In genomic region chr4:149959816-149960215, GRCm38 (mm10) we compare ENCODE assay signal across 13 mouse cellular contexts.
"Had no signal": no experiment of that assay in that cellular context is flagged by ENCODE, and none has a peak within 500 bp of the region (broad histone marks: within the 10 kb centered on the region; RNA-seq: fewer than 3 reads in every experiment).

No protein-coding gene starts in this region.

- DNase-seq: kidney, adult 2 months; kidney, postnatal 25 days; layer of hippocampus, adult 9-11 months; liver; liver, embryonic 13.5 days; lung, adult 2 months; lung, postnatal 14 days; lung, postnatal 4 days; retina, postnatal 1 day; right cerebral cortex, postnatal 25 days; thymus, postnatal 36 days had no signal

- ATAC-seq: intestine, postnatal 0 days; midbrain, embryonic 15.5 days had no signal
